Mouse (Mus musculus): ENCODE data around the gene Hhipl1. TPM values are rescaled to one million over a fixed set of nuclear protein-coding genes. Genes with fewer than 3 reads are reported as not detected.

Gene Hhipl1
- polyA plus RNA-seq, 1 experiment: 0.54 TPM

DNA sequence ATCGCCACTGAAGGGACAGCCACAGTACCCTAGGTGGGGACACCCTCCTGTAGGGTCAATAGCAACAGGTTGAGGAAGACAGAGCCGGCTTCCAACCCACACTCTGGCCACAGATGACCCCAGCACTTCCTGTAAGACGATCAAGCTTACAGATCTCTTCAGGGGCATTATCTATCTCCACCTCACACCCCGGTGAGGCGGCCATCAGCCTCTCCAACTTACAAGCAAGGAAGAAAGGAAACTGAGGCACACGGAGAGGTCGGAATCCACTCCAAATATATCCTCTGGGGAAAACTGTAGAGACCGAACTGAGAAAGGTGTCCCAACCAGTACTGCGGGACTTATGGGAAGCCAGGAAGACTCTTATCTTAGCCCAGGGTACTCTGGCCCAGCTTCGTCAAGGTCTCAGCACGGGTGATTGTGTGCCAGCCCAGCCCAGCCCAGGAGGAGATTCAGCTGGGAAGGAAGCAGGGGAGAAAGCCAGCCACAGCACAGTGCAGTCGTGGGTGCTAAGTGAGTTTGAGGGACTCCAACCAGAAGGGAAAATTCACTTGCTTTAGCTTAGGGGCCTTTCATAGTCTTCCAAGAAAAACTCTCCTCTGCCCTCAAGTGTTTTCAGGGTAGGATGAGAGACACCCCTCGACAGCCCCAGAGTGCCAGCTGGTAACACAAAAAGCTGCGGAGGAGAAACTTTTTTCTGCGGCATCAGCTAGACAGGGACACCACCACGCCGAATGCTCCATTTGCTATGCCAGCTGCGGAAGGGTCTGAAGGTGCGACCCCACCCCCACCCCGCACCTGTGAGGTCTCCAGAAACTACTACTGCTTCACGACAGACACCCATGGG, 32.4 kb upstream of the Hhipl1 start:
- no peak for DNase-seq
- TF ChIP-seq CTCF (IDR thresholded peaks at IDR 0.05; ENCODE audit: borderline replicate concordance, control insufficient read depth, extremely low read depth, insufficient read depth, low read length, poor library complexity) (no peak), POLR2A (IDR thresholded peaks at IDR 0.05; ENCODE audit: control insufficient read depth, extremely low read depth, insufficient read depth, low read length, poor library complexity) (no peak)
- Histone ChIP-seq H3K27ac (ENCODE audit: control insufficient read depth, insufficient read depth, low read length) (no peak overlapping the region), H3K4me3 (ENCODE audit: control insufficient read depth, insufficient read depth, low read length) (peak overlapping the region; percentile 51), H3K36me3 (ENCODE audit: control insufficient read depth, insufficient read depth, low read length) (no peaks in the 10 kb centered on the region), H3K4me1 (replicated peaks; ENCODE audit: control insufficient read depth, insufficient read depth, low read length) (peaks cover 33% of the 10 kb centered on the region), H3K27me3 (ENCODE audit: control insufficient read depth, insufficient read depth, low read length) (no peaks in the 10 kb centered on the region)
- WGBS: 12% methylated on average over 21 of the region's 21 CpGs

DNA sequence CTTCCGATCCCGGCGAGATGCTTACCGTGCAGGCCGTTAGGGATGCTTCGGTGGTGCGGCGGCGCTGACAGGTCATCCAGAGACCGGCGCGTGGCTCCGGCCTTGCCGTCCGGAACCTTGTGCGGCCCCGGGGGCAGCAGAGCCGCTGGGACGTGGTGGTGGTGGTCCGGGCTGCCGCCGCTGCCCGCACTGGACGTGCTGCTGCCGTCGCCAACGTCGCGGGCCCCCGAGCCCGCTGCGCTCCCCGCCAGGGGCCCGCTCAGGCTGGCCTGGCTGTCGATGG, 31.8 kb upstream of the Hhipl1 start:
- H3K36me3 ChIP-seq (ENCODE audit: control insufficient read depth, insufficient read depth, low read length): no peaks in the 10 kb centered on the region
- no peaks in the 10 kb centered on the region for H3K27me3 ChIP-seq (ENCODE audit: control insufficient read depth, insufficient read depth, low read length)
- no peak for TF ChIP-seq POLR2A (IDR thresholded peaks at IDR 0.05; ENCODE audit: control insufficient read depth, extremely low read depth, insufficient read depth, low read length, poor library complexity)
- no peak for TF ChIP-seq CTCF (IDR thresholded peaks at IDR 0.05; ENCODE audit: borderline replicate concordance, control insufficient read depth, extremely low read depth, insufficient read depth, low read length, poor library complexity)
- DNase-seq: peak; percentile 28
- H3K4me3 ChIP-seq (ENCODE audit: control insufficient read depth, insufficient read depth, low read length): peak overlapping the region; percentile 51
- no peak overlapping the region for H3K27ac ChIP-seq (ENCODE audit: control insufficient read depth, insufficient read depth, low read length)
- 2% methylated on average over 34 of the region's 35 CpGs for WGBS
- peaks cover 30% of the 10 kb centered on the region for H3K4me1 ChIP-seq (replicated peaks; ENCODE audit: control insufficient read depth, insufficient read depth, low read length)

DNA sequence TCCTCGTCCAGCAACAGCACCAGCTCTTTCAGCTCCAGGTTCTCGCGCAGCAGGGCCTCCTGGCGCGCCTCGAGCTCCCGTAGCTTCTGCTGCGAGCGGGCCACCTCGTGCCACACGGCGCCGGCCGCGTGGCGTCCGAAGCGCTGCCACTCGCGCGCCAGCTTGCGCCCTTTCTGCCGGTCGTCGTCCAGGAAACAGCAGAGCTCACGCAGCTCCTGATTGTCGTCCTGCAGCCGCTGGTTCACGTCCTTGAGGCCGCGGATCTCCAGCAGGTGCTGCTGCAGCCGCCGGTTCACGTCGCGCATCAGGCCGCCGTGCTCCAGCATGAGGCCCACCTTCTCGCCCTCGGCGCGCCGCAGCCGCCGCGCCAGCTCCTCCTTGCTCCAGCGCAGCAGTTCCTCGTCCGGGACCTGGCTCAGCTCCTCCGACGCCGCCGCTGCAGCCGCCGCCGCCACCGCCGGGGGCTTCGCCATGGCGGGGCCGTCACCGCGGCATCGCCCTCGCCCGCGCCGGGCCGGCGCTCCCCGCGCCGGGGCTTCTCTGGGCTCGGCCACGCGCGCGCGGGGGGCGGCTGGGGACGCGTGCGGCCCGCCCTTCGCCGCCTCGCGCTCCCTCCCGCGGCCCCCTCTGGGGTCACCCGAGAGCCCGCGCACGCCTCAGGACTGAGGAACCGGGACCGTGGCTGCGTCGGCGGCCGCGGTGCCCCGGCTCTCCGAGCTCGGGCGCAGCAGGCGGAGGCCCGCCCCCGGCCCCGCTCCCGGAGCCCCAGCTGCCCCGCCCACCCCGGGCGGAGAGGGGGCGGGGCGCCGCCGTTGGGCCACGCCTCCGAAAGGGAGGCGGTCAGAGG, 31.2 kb upstream of the Hhipl1 start, which contains the start of gene Ccdc85c:
Gene Ccdc85c (minus strand): TSS at position 765 of the 847 bp plus-strand sequence.
- no peak for DNase-seq
- H3K4me1 ChIP-seq (replicated peaks; ENCODE audit: control insufficient read depth, insufficient read depth, low read length): peaks cover 30% of the 10 kb centered on the region

DNA sequence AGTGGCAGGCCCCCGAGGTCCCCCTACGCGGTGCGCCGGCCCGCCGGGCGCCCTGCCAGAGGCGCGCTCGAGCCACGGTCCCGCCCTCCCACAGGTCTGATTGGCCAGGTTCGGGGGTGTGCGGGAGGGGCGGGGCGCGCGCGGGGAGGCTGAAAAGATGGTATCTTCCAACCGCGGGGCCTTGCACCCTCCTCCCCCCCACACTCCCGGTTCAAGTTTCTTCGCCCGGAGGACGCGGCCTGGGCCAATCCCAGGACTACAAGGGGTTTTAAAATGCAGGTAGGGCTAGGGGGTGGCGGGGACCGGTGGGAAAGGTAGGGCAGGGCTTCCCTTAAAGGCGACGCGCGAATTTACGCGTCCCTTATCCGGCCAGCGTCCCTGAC, 30.6 kb upstream of the Hhipl1 start:
- H3K36me3 ChIP-seq (ENCODE audit: control insufficient read depth, insufficient read depth, low read length): no peaks in the 10 kb centered on the region
- no peaks in the 10 kb centered on the region for H3K27me3 ChIP-seq (ENCODE audit: control insufficient read depth, insufficient read depth, low read length)
- H3K27ac ChIP-seq (ENCODE audit: control insufficient read depth, insufficient read depth, low read length): no peak overlapping the region
- peak; percentile 98 for DNase-seq
- H3K4me3 ChIP-seq (ENCODE audit: control insufficient read depth, insufficient read depth, low read length): peak overlapping the region; percentile 56
- WGBS: 1% methylated on average over 37 of the region's 37 CpGs
- TF ChIP-seq CTCF (IDR thresholded peaks at IDR 0.05; ENCODE audit: borderline replicate concordance, control insufficient read depth, extremely low read depth, insufficient read depth, low read length, poor library complexity): peak; percentile 27; the same call in 1 of the 2 replicates
- TF ChIP-seq POLR2A (IDR thresholded peaks at IDR 0.05; ENCODE audit: control insufficient read depth, extremely low read depth, insufficient read depth, low read length, poor library complexity): 0 out of 2 replicates have a peak, but pooled peaks have one; percentile 27
- H3K4me1 ChIP-seq (replicated peaks; ENCODE audit: control insufficient read depth, insufficient read depth, low read length): peaks cover 30% of the 10 kb centered on the region

More for the DNA sequence above, 31.2 kb upstream of the Hhipl1 start, which contains the start of gene Ccdc85c:
- peak; percentile 8; the same call in 1 of the 2 replicates for TF ChIP-seq CTCF (IDR thresholded peaks at IDR 0.05; ENCODE audit: borderline replicate concordance, control insufficient read depth, extremely low read depth, insufficient read depth, low read length, poor library complexity)
- TF ChIP-seq POLR2A (IDR thresholded peaks at IDR 0.05; ENCODE audit: control insufficient read depth, extremely low read depth, insufficient read depth, low read length, poor library complexity): peak; percentile 25; the same call in 1 of the 2 replicates
- H3K27ac ChIP-seq (ENCODE audit: control insufficient read depth, insufficient read depth, low read length): no peak within 1 kb of the TSS
- H3K27me3 ChIP-seq (ENCODE audit: control insufficient read depth, insufficient read depth, low read length): no peaks in the 10 kb centered on the region
- no peaks in the 10 kb centered on the region for H3K36me3 ChIP-seq (ENCODE audit: control insufficient read depth, insufficient read depth, low read length)
- peak within 1 kb of the TSS; percentile 56 for H3K4me3 ChIP-seq (ENCODE audit: control insufficient read depth, insufficient read depth, low read length)
- WGBS: under 1% methylated on average over 110 of the region's 120 CpGs

DNA sequence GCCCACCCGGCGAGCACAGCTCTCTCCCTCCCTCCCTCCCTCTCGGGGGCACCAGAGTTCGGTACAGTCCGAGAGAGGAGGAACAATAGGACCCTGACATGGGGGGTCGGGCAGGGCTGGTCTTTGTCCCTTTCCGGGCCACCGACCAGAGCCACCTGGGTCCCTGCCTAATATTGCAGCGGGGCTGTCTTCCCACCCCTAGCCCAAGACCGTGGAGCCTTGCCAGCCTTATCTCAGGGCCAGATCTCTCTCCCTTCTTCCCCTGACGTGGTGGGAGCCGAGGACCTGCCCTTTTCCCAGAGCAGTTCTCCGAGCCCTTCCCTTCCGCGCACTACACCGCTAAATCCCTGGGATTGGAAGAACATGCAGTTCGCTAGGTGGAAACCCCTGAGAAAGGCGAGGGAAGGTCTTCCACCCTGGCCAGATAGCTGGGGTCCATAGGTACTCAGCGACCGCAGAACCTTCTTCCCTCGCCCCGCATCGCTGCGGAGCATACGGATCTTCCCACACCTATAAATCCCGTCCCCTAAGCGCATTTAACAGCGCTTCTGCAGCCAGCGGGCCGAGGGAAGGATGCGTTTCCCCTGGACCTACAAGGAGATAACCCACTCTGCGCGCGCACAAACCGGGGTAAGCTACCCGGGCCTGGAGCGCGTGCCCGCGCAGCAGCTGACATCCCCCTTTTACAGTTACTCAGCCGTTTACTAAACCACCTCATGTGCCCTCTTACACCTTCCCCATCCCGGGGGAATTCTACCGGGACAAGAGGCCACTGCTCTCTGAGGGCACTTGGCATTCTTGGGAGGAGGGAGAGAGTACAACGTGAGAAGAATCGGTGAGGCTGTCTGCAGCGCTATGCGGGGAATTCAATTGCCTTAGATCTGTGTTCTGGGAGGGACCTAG, 29.9 kb upstream of the Hhipl1 start:
- Histone ChIP-seq H3K4me1 (replicated peaks; ENCODE audit: control insufficient read depth, insufficient read depth, low read length) (peaks cover 30% of the 10 kb centered on the region), H3K36me3 (ENCODE audit: control insufficient read depth, insufficient read depth, low read length) (no peaks in the 10 kb centered on the region), H3K4me3 (ENCODE audit: control insufficient read depth, insufficient read depth, low read length) (peak overlapping the region; percentile 56), H3K27me3 (ENCODE audit: control insufficient read depth, insufficient read depth, low read length) (no peaks in the 10 kb centered on the region), H3K27ac (ENCODE audit: control insufficient read depth, insufficient read depth, low read length) (no peak overlapping the region)
- 3% methylated on average over 47 of the region's 47 CpGs for WGBS
- TF ChIP-seq CTCF (IDR thresholded peaks at IDR 0.05; ENCODE audit: borderline replicate concordance, control insufficient read depth, extremely low read depth, insufficient read depth, low read length, poor library complexity): no peak
- DNase-seq: peak; percentile 69

Data from thymus, adult 2 months (tissue).